Mouse (Mus musculus): ENCODE results near the gene Wdr81. TPM values are rescaled to one million over a fixed set of nuclear protein-coding genes. Genes with fewer than 3 reads are reported as not detected.

Gene Wdr81
- polyA plus RNA-seq, 1 experiment, result 4.9 TPM

- TF ChIP-seq POLR2A (IDR thresholded peaks at IDR 0.05; ENCODE audit: insufficient read depth, low read length), result no peak
- no peak for TF ChIP-seq EP300 (IDR thresholded peaks at IDR 0.05; ENCODE audit: insufficient read depth, low read depth, low read length)
- no peak for TF ChIP-seq CTCF (IDR thresholded peaks at IDR 0.05; ENCODE audit: low read depth, low read length)
- Histone ChIP-seq H3K27ac (ENCODE audit: insufficient read depth, low read length) (no peak overlapping the region), H3K9ac (ENCODE audit: low read depth, poor library complexity, severe bottlenecking) (peak overlapping the region; percentile 79), H3K9me3 (replicated peaks; ENCODE audit: control insufficient read depth, insufficient read depth, low read length, poor library complexity, severe bottlenecking) (no peaks in the 10 kb centered on the region), H3K4me3 (ENCODE audit: low read depth, low read length) (peak overlapping the region; percentile 69), H3K4me1 (ENCODE audit: control insufficient read depth, insufficient read depth, low read length) (no peaks in the 10 kb centered on the region), H3K27me3 (ENCODE audit: control insufficient read depth, insufficient read depth, low read length, poor library complexity, severe bottlenecking) (no peaks in the 10 kb centered on the region), H3K36me3 (ENCODE audit: control insufficient read depth, insufficient read depth, low read length, poor library complexity, severe bottlenecking) (peaks cover 5% of the 10 kb centered on the region)
These were observed 13.1 kb upstream of the Wdr81 start for GRCm38 (mm10) chr11:75467512-75468215.

GRCm38 (mm10) chr11:75466731-75467505 is 12.4 kb upstream of the Wdr81 start:
- H3K36me3 ChIP-seq (ENCODE audit: control insufficient read depth, insufficient read depth, low read length, poor library complexity, severe bottlenecking), result peaks cover 5% of the 10 kb centered on the region
- no peak overlapping the region for H3K4me3 ChIP-seq (ENCODE audit: low read depth, low read length)
- no peak for TF ChIP-seq POLR2A (IDR thresholded peaks at IDR 0.05; ENCODE audit: insufficient read depth, low read length)
- peak; percentile 23 for TF ChIP-seq CTCF (IDR thresholded peaks at IDR 0.05; ENCODE audit: low read depth, low read length)
- no peaks in the 10 kb centered on the region for H3K27me3 ChIP-seq (ENCODE audit: control insufficient read depth, insufficient read depth, low read length, poor library complexity, severe bottlenecking)
- H3K9ac ChIP-seq (ENCODE audit: low read depth, poor library complexity, severe bottlenecking), result no peak overlapping the region
- H3K4me1 ChIP-seq (ENCODE audit: control insufficient read depth, insufficient read depth, low read length), result no peaks in the 10 kb centered on the region
- H3K9me3 ChIP-seq (replicated peaks; ENCODE audit: control insufficient read depth, insufficient read depth, low read length, poor library complexity, severe bottlenecking), result no peaks in the 10 kb centered on the region
- H3K27ac ChIP-seq (ENCODE audit: insufficient read depth, low read length), result no peak overlapping the region

- Histone ChIP-seq H3K36me3 (ENCODE audit: control insufficient read depth, insufficient read depth, low read length, poor library complexity, severe bottlenecking) (peaks cover 5% of the 10 kb centered on the region), H3K9ac (ENCODE audit: low read depth, poor library complexity, severe bottlenecking) (no peak overlapping the region), H3K27me3 (ENCODE audit: control insufficient read depth, insufficient read depth, low read length, poor library complexity, severe bottlenecking) (no peaks in the 10 kb centered on the region), H3K4me1 (ENCODE audit: control insufficient read depth, insufficient read depth, low read length) (no peaks in the 10 kb centered on the region), H3K27ac (ENCODE audit: insufficient read depth, low read length) (no peak overlapping the region), H3K4me3 (ENCODE audit: low read depth, low read length) (no peak overlapping the region), H3K9me3 (replicated peaks; ENCODE audit: control insufficient read depth, insufficient read depth, low read length, poor library complexity, severe bottlenecking) (no peaks in the 10 kb centered on the region)
- TF ChIP-seq EP300 (IDR thresholded peaks at IDR 0.05; ENCODE audit: insufficient read depth, low read depth, low read length) (no peak), POLR2A (IDR thresholded peaks at IDR 0.05; ENCODE audit: insufficient read depth, low read length) (no peak), CTCF (IDR thresholded peaks at IDR 0.05; ENCODE audit: low read depth, low read length) (no peak)
These were observed 10.5 kb upstream of the Wdr81 start for GRCm38 (mm10) chr11:75465051-75465450.

GRCm38 (mm10) chr11:75464417-75464816 is 9.9 kb upstream of the Wdr81 start:
- TF ChIP-seq POLR2A (IDR thresholded peaks at IDR 0.05; ENCODE audit: insufficient read depth, low read length) (no peak), CTCF (IDR thresholded peaks at IDR 0.05; ENCODE audit: low read depth, low read length) (no peak), EP300 (IDR thresholded peaks at IDR 0.05; ENCODE audit: insufficient read depth, low read depth, low read length) (no peak)
- Histone ChIP-seq H3K27ac (ENCODE audit: insufficient read depth, low read length) (no peak overlapping the region), H3K9ac (ENCODE audit: low read depth, poor library complexity, severe bottlenecking) (no peak overlapping the region), H3K9me3 (replicated peaks; ENCODE audit: control insufficient read depth, insufficient read depth, low read length, poor library complexity, severe bottlenecking) (no peaks in the 10 kb centered on the region), H3K4me1 (ENCODE audit: control insufficient read depth, insufficient read depth, low read length) (no peaks in the 10 kb centered on the region), H3K4me3 (ENCODE audit: low read depth, low read length) (no peak overlapping the region), H3K36me3 (ENCODE audit: control insufficient read depth, insufficient read depth, low read length, poor library complexity, severe bottlenecking) (peaks cover 5% of the 10 kb centered on the region), H3K27me3 (ENCODE audit: control insufficient read depth, insufficient read depth, low read length, poor library complexity, severe bottlenecking) (no peaks in the 10 kb centered on the region)

GRCm38 (mm10) chr11:75463624-75464023 is 9.1 kb upstream of the Wdr81 start:
- Histone ChIP-seq H3K4me3 (ENCODE audit: low read depth, low read length) (no peak overlapping the region), H3K27me3 (ENCODE audit: control insufficient read depth, insufficient read depth, low read length, poor library complexity, severe bottlenecking) (no peaks in the 10 kb centered on the region), H3K9me3 (replicated peaks; ENCODE audit: control insufficient read depth, insufficient read depth, low read length, poor library complexity, severe bottlenecking) (no peaks in the 10 kb centered on the region), H3K36me3 (ENCODE audit: control insufficient read depth, insufficient read depth, low read length, poor library complexity, severe bottlenecking) (peaks cover 5% of the 10 kb centered on the region), H3K9ac (ENCODE audit: low read depth, poor library complexity, severe bottlenecking) (peak overlapping the region; percentile 70; the same call in 1 of the 2 replicates), H3K27ac (ENCODE audit: insufficient read depth, low read length) (0 out of 2 replicates have a peak overlapping the region, but pooled peaks have one; percentile 20), H3K4me1 (ENCODE audit: control insufficient read depth, insufficient read depth, low read length) (no peaks in the 10 kb centered on the region)
- TF ChIP-seq EP300 (IDR thresholded peaks at IDR 0.05; ENCODE audit: insufficient read depth, low read depth, low read length) (no peak), POLR2A (IDR thresholded peaks at IDR 0.05; ENCODE audit: insufficient read depth, low read length) (no peak), CTCF (IDR thresholded peaks at IDR 0.05; ENCODE audit: low read depth, low read length) (no peak)

GRCm38 (mm10) chr11:75462865-75463336 is 8.4 kb upstream of the Wdr81 start:
- Histone ChIP-seq H3K4me1 (ENCODE audit: control insufficient read depth, insufficient read depth, low read length) (no peaks in the 10 kb centered on the region), H3K9me3 (replicated peaks; ENCODE audit: control insufficient read depth, insufficient read depth, low read length, poor library complexity, severe bottlenecking) (no peaks in the 10 kb centered on the region), H3K27me3 (ENCODE audit: control insufficient read depth, insufficient read depth, low read length, poor library complexity, severe bottlenecking) (no peaks in the 10 kb centered on the region), H3K9ac (ENCODE audit: low read depth, poor library complexity, severe bottlenecking) (peak overlapping the region; percentile 70), H3K36me3 (ENCODE audit: control insufficient read depth, insufficient read depth, low read length, poor library complexity, severe bottlenecking) (peaks cover 5% of the 10 kb centered on the region), H3K27ac (ENCODE audit: insufficient read depth, low read length) (peak overlapping the region; percentile 92), H3K4me3 (ENCODE audit: low read depth, low read length) (peak overlapping the region; percentile 49)
- TF ChIP-seq POLR2A (IDR thresholded peaks at IDR 0.05; ENCODE audit: insufficient read depth, low read length), result no peak
- TF ChIP-seq CTCF (IDR thresholded peaks at IDR 0.05; ENCODE audit: low read depth, low read length), result no peak
- no peak for TF ChIP-seq EP300 (IDR thresholded peaks at IDR 0.05; ENCODE audit: insufficient read depth, low read depth, low read length)
